ENCODE assay signal across 16 mouse cellular contexts in genomic region chr14:50765736-50766135, GRCm38 (mm10). TPM values are rescaled to one million over a fixed set of nuclear protein-coding genes. Genes with fewer than 3 reads are reported as not detected.
DNase-seq lines count a peak whose midpoint lies in the region.
"Had no signal": no experiment of that assay in that cellular context is flagged by ENCODE, and none has a peak within 500 bp of the region (broad histone marks: within the 10 kb centered on the region; RNA-seq: fewer than 3 reads in every experiment).

No protein-coding gene starts in this region.

- DNase-seq in adrenal gland, adult (ENCODE audit: inconsistent age in 2 of 2, low spot score in 1 of 2), result peak; percentile 63 to 78
- DNase-seq in adrenal gland, postnatal 4 days (ENCODE audit: low spot score in 2 of 2), result no peak
- DNase-seq in R1 (ENCODE audit: low read depth, low spot score), result peak; percentile 15
- peak; percentile 39 for DNase-seq in adrenal gland, postnatal 10 days
- DNase-seq in brain, adult 2 months (ENCODE audit: low read depth, low spot score), result peak; percentile 10
- DNase-seq in heart, postnatal 10 days, result no peak
- no peak for DNase-seq in heart, postnatal 25 days (ENCODE audit: low spot score)
- DNase-seq: B cell, adult 2 months; cerebellum, adult 18-20 months; cerebellum, postnatal 10 days; forebrain, postnatal 0 days; gastrocnemius, postnatal 10 days; heart, adult 18-20 months; heart, postnatal 14 days; kidney, adult 8-10 months had no signal

- intact Hi-C loops in heart, postnatal 10 days (cut with DNase I), result no loop called here
- intact Hi-C loops in heart, postnatal 25 days (cut with DNase I), result no loop called here

RNA-seq across cellular contexts. Expression of gene Ttc5, which starts 19.6 kb away (rescaled TPM):
- 10 to 100 TPM; 61.8 to 71.8 TPM for total RNA-seq in adrenal gland, postnatal 4 days (2021)
- total RNA-seq in adrenal gland, postnatal 10 days (2021), result 10 to 100 TPM; 36.4 to 47.9 TPM
- 10 to 100 TPM; 22.9 to 26.8 TPM for total RNA-seq in heart, postnatal 10 days (2021)
- 10 to 100 TPM; 16.2 to 17.0 TPM for total RNA-seq in heart, postnatal 25 days (2021)

RNA-seq across cellular contexts. Expression of gene Olfr749, which starts 20.8 kb away (rescaled TPM):
- total RNA-seq in adrenal gland, postnatal 4 days (2021), result not detected
- total RNA-seq in adrenal gland, postnatal 10 days (2021), result not detected
- not detected for total RNA-seq in heart, postnatal 10 days (2021)
- not detected for total RNA-seq in heart, postnatal 25 days (2021)
- total RNA-seq: forebrain, postnatal 0 days; gastrocnemius, postnatal 10 days; gastrocnemius, postnatal 4 days; heart, adult 18-20 months; heart, postnatal 14 days had no signal

RNA-seq across cellular contexts. Expression of gene Ccnb1ip1, which starts 41.8 kb away (rescaled TPM):
- not detected for total RNA-seq in adrenal gland, postnatal 4 days (2021)
- total RNA-seq in adrenal gland, postnatal 10 days (2021), result under 1 TPM; 0.24 to 0.78 TPM
- total RNA-seq in heart, postnatal 10 days (2021), result not detected
- total RNA-seq in heart, postnatal 25 days (2021), result under 1 TPM in 1 of 2 experiments, not detected in 1; 0.39 TPM
- total RNA-seq: gastrocnemius, postnatal 10 days; gastrocnemius, postnatal 4 days; heart, adult 18-20 months; heart, postnatal 14 days had no signal

RNA-seq across cellular contexts. Expression of gene Parp2, which starts 41.9 kb away (rescaled TPM):
- total RNA-seq in adrenal gland, postnatal 4 days (2021), result 10 to 100 TPM; 48.2 to 57.3 TPM
- total RNA-seq in adrenal gland, postnatal 10 days (2021), result 10 to 100 TPM; 28.7 to 31.1 TPM
- 10 to 100 TPM; 18.7 to 20.0 TPM for total RNA-seq in heart, postnatal 10 days (2021)
- 10 to 100 TPM; 13.4 to 16.0 TPM for total RNA-seq in heart, postnatal 25 days (2021)

RNA-seq across cellular contexts. Expression of gene Olfr748, which starts 58.6 kb away (rescaled TPM):
- total RNA-seq in adrenal gland, postnatal 4 days (2021), result not detected
- not detected for total RNA-seq in adrenal gland, postnatal 10 days (2021)
- not detected for total RNA-seq in heart, postnatal 10 days (2021)
- not detected for total RNA-seq in heart, postnatal 25 days (2021)
- total RNA-seq: forebrain, postnatal 0 days; gastrocnemius, postnatal 10 days; gastrocnemius, postnatal 4 days; heart, adult 18-20 months; heart, postnatal 14 days had no signal

Comparison
In these comparisons a context has a peak if more than half of its experiments do, and no peak if none do; other contexts are left out.
1. DNase-seq: peak in adrenal gland, adult (2 of 2), R1 (single experiment), adrenal gland, postnatal 10 days (single experiment) and brain, adult 2 months (single experiment); none in adrenal gland, postnatal 4 days (0 of 2), heart, postnatal 10 days (0 of 2) and heart, postnatal 25 days (single experiment).